Mouse (Mus musculus): ENCODE results near the gene Hoxc6.

- no peak for TF ChIP-seq EP300 (IDR thresholded peaks at IDR 0.05; ENCODE audit: low read depth)
- no peak for TF ChIP-seq CTCF (IDR thresholded peaks at IDR 0.05; ENCODE audit: low read depth)
Measured at GRCm38 (mm10) chr15:102999183-102999831, 1.2 kb downstream of the Hoxc6 start.

Measured in liver, postnatal 0 days (tissue).